Mouse (Mus musculus): ENCODE measurements around the gene Arpc5. TPM values are rescaled to one million over a fixed set of nuclear protein-coding genes. Genes with fewer than 3 reads are reported as not detected.

Gene Arpc5
- polyA plus RNA-seq, 1 experiment from 2014 or later = 321 TPM

GRCm38 (mm10) chr1:152788121-152788660, 21.8 kb downstream of the Arpc5 start:
- Histone ChIP-seq H3K9ac (no peak overlapping the region), H3K9me3 (no peaks in the 10 kb centered on the region), H3K4me3 (no peak overlapping the region), H3K4me1 (replicated peaks) (peaks cover 17% of the 10 kb centered on the region), H3K36me3 (no peaks in the 10 kb centered on the region), H3K27ac (replicated peaks) (no peak overlapping the region), H3K27me3 (no peaks in the 10 kb centered on the region), H3K4me2 (no peak overlapping the region)
- no peak for ATAC-seq (ENCODE audit: low read depth)
- 44% methylated on average over 4 of the region's 4 CpGs for WGBS

GRCm38 (mm10) chr1:152790254-152790653, 23.9 kb downstream of the Arpc5 start:
- H3K27ac ChIP-seq (replicated peaks) = no peak overlapping the region
- peaks cover 21% of the 10 kb centered on the region for H3K4me1 ChIP-seq (replicated peaks)
- no peak overlapping the region for H3K9ac ChIP-seq
- WGBS = 10% methylated on average over 12 of the region's 12 CpGs
- ATAC-seq (ENCODE audit: low read depth) = peak; percentile 52; the same call in 1 of the 2 replicates
- H3K36me3 ChIP-seq = no peaks in the 10 kb centered on the region
- H3K4me3 ChIP-seq = no peak overlapping the region
- no peak overlapping the region for H3K4me2 ChIP-seq
- H3K9me3 ChIP-seq = no peaks in the 10 kb centered on the region
- no peaks in the 10 kb centered on the region for H3K27me3 ChIP-seq

- Histone ChIP-seq H3K4me1 (replicated peaks) (peaks cover 21% of the 10 kb centered on the region), H3K36me3 (no peaks in the 10 kb centered on the region), H3K4me3 (no peak overlapping the region), H3K9ac (no peak overlapping the region), H3K4me2 (no peak overlapping the region), H3K27me3 (no peaks in the 10 kb centered on the region), H3K27ac (replicated peaks) (no peak overlapping the region), H3K9me3 (no peaks in the 10 kb centered on the region)
- ATAC-seq (ENCODE audit: low read depth) = no peak
- WGBS = 9% methylated on average over 6 of the region's 6 CpGs
Observed at GRCm38 (mm10) chr1:152790821-152791220, 24.5 kb downstream of the Arpc5 start.

GRCm38 (mm10) chr1:152791269-152791668, 24.9 kb downstream of the Arpc5 start:
- Histone ChIP-seq H3K36me3 (no peaks in the 10 kb centered on the region), H3K4me3 (no peak overlapping the region), H3K27me3 (no peaks in the 10 kb centered on the region), H3K9me3 (no peaks in the 10 kb centered on the region), H3K27ac (replicated peaks) (no peak overlapping the region), H3K9ac (no peak overlapping the region), H3K4me1 (replicated peaks) (peaks cover 21% of the 10 kb centered on the region), H3K4me2 (no peak overlapping the region)
- WGBS = 9% methylated on average over 4 of the region's 4 CpGs
- ATAC-seq (ENCODE audit: low read depth) = no peak

- no peaks in the 10 kb centered on the region for H3K27me3 ChIP-seq
- H3K4me2 ChIP-seq = peak overlapping the region; percentile 18; the same call in 1 of the 2 replicates
- no peaks in the 10 kb centered on the region for H3K36me3 ChIP-seq
- H3K27ac ChIP-seq (replicated peaks) = 0 out of 2 replicates have a peak overlapping the region, but pooled peaks have one; percentile 38
- H3K4me3 ChIP-seq = no peak overlapping the region
- no peak overlapping the region for H3K9ac ChIP-seq
- no peaks in the 10 kb centered on the region for H3K9me3 ChIP-seq
- 11% methylated on average over 12 of the region's 12 CpGs for WGBS
- ATAC-seq (ENCODE audit: low read depth) = peak; percentile 57; the same call in 1 of the 2 replicates
- H3K4me1 ChIP-seq (replicated peaks) = peaks cover 21% of the 10 kb centered on the region
Observed at GRCm38 (mm10) chr1:152792736-152793494, 26.6 kb downstream of the Arpc5 start.

- no peaks in the 10 kb centered on the region for H3K36me3 ChIP-seq
- no peak overlapping the region for H3K9ac ChIP-seq
- H3K27ac ChIP-seq (replicated peaks) = no peak overlapping the region
- H3K4me2 ChIP-seq = no peak overlapping the region
- no peak; the same call in 1 of the 2 replicates for ATAC-seq (ENCODE audit: low read depth)
- no peaks in the 10 kb centered on the region for H3K9me3 ChIP-seq
- 10% methylated on average over 6 of the region's 6 CpGs for WGBS
- no peak overlapping the region for H3K4me3 ChIP-seq
- peaks cover 21% of the 10 kb centered on the region for H3K4me1 ChIP-seq (replicated peaks)
- H3K27me3 ChIP-seq = no peaks in the 10 kb centered on the region
Observed at GRCm38 (mm10) chr1:152793495-152794130, 27.3 kb downstream of the Arpc5 start.

- no peaks in the 10 kb centered on the region for H3K36me3 ChIP-seq
- no peak for ATAC-seq (ENCODE audit: low read depth)
- H3K4me2 ChIP-seq = no peak overlapping the region
- H3K9ac ChIP-seq = no peak overlapping the region
- no peaks in the 10 kb centered on the region for H3K9me3 ChIP-seq
- WGBS = 82% methylated on average over 8 of the region's 8 CpGs
- H3K4me3 ChIP-seq = no peak overlapping the region
- H3K27ac ChIP-seq (replicated peaks) = no peak overlapping the region
- H3K4me1 ChIP-seq (replicated peaks) = peaks cover 28% of the 10 kb centered on the region
- H3K27me3 ChIP-seq = no peaks in the 10 kb centered on the region
Observed at GRCm38 (mm10) chr1:152795688-152796255, 29.4 kb downstream of the Arpc5 start.

- H3K9ac ChIP-seq = no peak overlapping the region
- H3K9me3 ChIP-seq = no peaks in the 10 kb centered on the region
- no peaks in the 10 kb centered on the region for H3K36me3 ChIP-seq
- H3K4me3 ChIP-seq = no peak overlapping the region
- no peak overlapping the region for H3K27ac ChIP-seq (replicated peaks)
- H3K27me3 ChIP-seq = no peaks in the 10 kb centered on the region
- no peak overlapping the region for H3K4me2 ChIP-seq
- peaks cover 20% of the 10 kb centered on the region for H3K4me1 ChIP-seq (replicated peaks)
- ATAC-seq (ENCODE audit: low read depth) = no peak
- WGBS = 88% methylated on average over 8 of the region's 8 CpGs
Observed at GRCm38 (mm10) chr1:152796683-152797263, 30.4 kb downstream of the Arpc5 start.

GRCm38 (mm10) chr1:152798125-152798524, 31.8 kb downstream of the Arpc5 start:
- H3K27ac ChIP-seq (replicated peaks) = no peak overlapping the region
- H3K36me3 ChIP-seq = no peaks in the 10 kb centered on the region
- H3K4me3 ChIP-seq = no peak overlapping the region
- WGBS = 80% methylated on average over 9 of the region's 9 CpGs
- H3K27me3 ChIP-seq = no peaks in the 10 kb centered on the region
- H3K4me1 ChIP-seq (replicated peaks) = peaks cover 13% of the 10 kb centered on the region
- H3K9me3 ChIP-seq = no peaks in the 10 kb centered on the region
- H3K4me2 ChIP-seq = no peak overlapping the region
- ATAC-seq (ENCODE audit: low read depth) = no peak
- no peak overlapping the region for H3K9ac ChIP-seq

- Histone ChIP-seq H3K4me2 (no peak within 1 kb of the TSS), H3K36me3 (no peaks in the 10 kb centered on the region), H3K9ac (no peak within 1 kb of the TSS), H3K4me1 (replicated peaks) (peaks cover 7% of the 10 kb centered on the region; the same call in 1 of the 2 replicates), H3K4me3 (no peak within 1 kb of the TSS), H3K9me3 (no peaks in the 10 kb centered on the region), H3K27me3 (no peaks in the 10 kb centered on the region), H3K27ac (replicated peaks) (peak within 1 kb of the TSS; percentile 15; the same call in 1 of the 2 replicates)
- peak; percentile 92 for ATAC-seq (ENCODE audit: low read depth)
- 6% methylated on average over 2 of the region's 2 CpGs for WGBS
Observed at GRCm38 (mm10) chr1:152799897-152800296, 33.6 kb downstream of the Arpc5 start, which contains the start of gene Ncf2. Gene Ncf2, plus strand, starts transcription at chr1:152800194.

GRCm38 (mm10) chr1:152800633-152801176, 34.4 kb downstream of the Arpc5 start:
- H3K36me3 ChIP-seq = no peaks in the 10 kb centered on the region
- no peak overlapping the region for H3K4me2 ChIP-seq
- WGBS = 77% methylated on average over 13 of the region's 13 CpGs
- H3K4me1 ChIP-seq (replicated peaks) = peaks cover 7% of the 10 kb centered on the region; the same call in 1 of the 2 replicates
- no peaks in the 10 kb centered on the region for H3K27me3 ChIP-seq
- no peak overlapping the region for H3K27ac ChIP-seq (replicated peaks)
- no peaks in the 10 kb centered on the region for H3K9me3 ChIP-seq
- H3K4me3 ChIP-seq = no peak overlapping the region
- ATAC-seq (ENCODE audit: low read depth) = no peak
- no peak overlapping the region for H3K9ac ChIP-seq

Data from neural tube, embryonic 13.5 days (tissue).